Mouse (Mus musculus) hindbrain, embryonic 11.5 days (tissue): Measurements from ENCODE around the gene Igf1r. TPM values are rescaled to one million over a fixed set of nuclear protein-coding genes. Genes with fewer than 3 reads are reported as not detected.

Experiments used
- ATAC-seq: fragments of 200-750 bp; cut with Nextera tagmentation; 2 replicates; pipeline ENCODE4 v1.8.0; 2017; ENCODE audit warnings: mild to moderate bottlenecking, moderate TSS enrichment, moderate library complexity; ENCODE audit not compliant: low FRiP score
- DNase-seq: peaks from one replicate; pipeline ENCODE4 v3.0.0-alpha.2; 2015; ENCODE audit warnings: low spot score
- H3K27ac ChIP-seq: fragments of 300-500 bp; sonication (generic); 2 replicates; pipeline ENCODE4 v1.5.1; 2014; ENCODE audit warnings: mild to moderate bottlenecking, low read depth, low read length
- H3K27me3 ChIP-seq: fragments of 300-500 bp; sonication (generic); 2 replicates; pipeline ENCODE4 v1.6.1; 2014; ENCODE audit warnings: mild to moderate bottlenecking, low read length, moderate library complexity, mixed read lengths; ENCODE audit not compliant: control insufficient read depth, insufficient read depth
- H3K36me3 ChIP-seq: fragments of 300-500 bp; sonication (generic); 2 replicates; pipeline ENCODE4 v1.6.1; 2014; ENCODE audit warnings: mild to moderate bottlenecking, low read length, moderate library complexity, mixed read lengths; ENCODE audit not compliant: control insufficient read depth, insufficient read depth
- H3K4me1 ChIP-seq: fragments of 300-500 bp; sonication (generic); replicated peaks from 2 replicates; pipeline ENCODE4 v1.6.1; 2014; ENCODE audit warnings: low read length, mixed read lengths; ENCODE audit not compliant: control insufficient read depth, insufficient read depth
- H3K4me2 ChIP-seq: fragments of 300-500 bp; sonication (generic); replicated peaks from 2 replicates; pipeline ENCODE4 v1.6.1; 2014; ENCODE audit warnings: mild to moderate bottlenecking, low read depth, low read length
- H3K4me3 ChIP-seq: fragments of 300-500 bp; sonication (generic); 2 replicates; pipeline ENCODE4 v1.5.1; 2014; ENCODE audit warnings: low read depth, low read length
- H3K9ac ChIP-seq: fragments of 300-500 bp; sonication (generic); 2 replicates; pipeline ENCODE4 v1.6.1; 2014; ENCODE audit warnings: low read depth, low read length
- H3K9me3 ChIP-seq: fragments of 300-500 bp; sonication (generic); 2 replicates; pipeline ENCODE4 v1.6.1; 2016; ENCODE audit warnings: low read length; ENCODE audit not compliant: control insufficient read depth
- WGBS: fragments of 180-500 bp; shearing (Covaris S2); extraction: QIAGEN DNeasy Blood & Tissue Kit; methylation state at CpG from one replicate; pipeline ENCODE4 v1.1.7; 2014; 5-methylcytosine and 5-hydroxymethylcytosine counted together
- polyA plus RNA-seq: library from polyadenylated mRNA; unstranded; fragments of >200 nt; fragmentation: Nextera tagmentation; extraction: Ambion mirVana; gene quantifications from 2 replicates; pipeline ENCODE4 v1.2.1, GENCODE M21; 2014

Gene Igf1r
- polyA plus RNA-seq, 1 experiment from 2014 or later, result 35.7 TPM

- no peak overlapping the region for H3K9ac ChIP-seq
- no peaks in the 10 kb centered on the region for H3K36me3 ChIP-seq
- DNase-seq, result no peak
- H3K9me3 ChIP-seq, result no peaks in the 10 kb centered on the region
- no peak overlapping the region for H3K4me3 ChIP-seq
- WGBS, result 48% methylated on average over 2 of the region's 2 CpGs
- H3K4me2 ChIP-seq, result no peak overlapping the region
- H3K27ac ChIP-seq, result no peak overlapping the region
- no peaks in the 10 kb centered on the region for H3K4me1 ChIP-seq
- H3K27me3 ChIP-seq, result no peaks in the 10 kb centered on the region
- ATAC-seq, result no peak
Measured at GRCm38 (mm10) chr7:68103178-68103530, 150.5 kb downstream of the Igf1r start.

DNA sequence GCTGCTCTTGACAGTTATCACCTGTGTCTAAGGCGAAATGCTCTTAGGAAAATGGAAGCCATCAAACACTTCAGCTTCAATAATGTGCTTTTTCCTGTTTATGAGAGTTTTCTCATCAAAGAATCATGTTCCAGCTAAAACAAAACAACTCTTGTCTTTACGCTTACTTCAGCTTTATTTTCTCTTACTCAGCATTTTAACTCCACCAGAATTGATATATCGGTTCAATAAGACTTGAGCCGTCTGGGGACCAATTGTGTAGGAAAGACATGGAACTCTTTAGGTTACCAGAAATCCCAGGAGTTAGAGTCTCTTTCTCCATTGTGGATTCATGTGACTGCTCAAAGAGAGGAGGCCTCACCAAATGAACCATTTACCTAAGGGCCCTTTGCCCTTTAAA is 158.9 kb downstream of the Igf1r start:
- no peaks in the 10 kb centered on the region for H3K4me1 ChIP-seq
- no peak for DNase-seq
- no peaks in the 10 kb centered on the region for H3K9me3 ChIP-seq
- H3K36me3 ChIP-seq, result no peaks in the 10 kb centered on the region
- H3K27me3 ChIP-seq, result no peaks in the 10 kb centered on the region
- ATAC-seq, result no peak
- no peak overlapping the region for H3K4me3 ChIP-seq
- WGBS, result 92% methylated on average over 4 of the region's 4 CpGs
- H3K27ac ChIP-seq, result no peak overlapping the region
- H3K9ac ChIP-seq, result no peak overlapping the region
- no peak overlapping the region for H3K4me2 ChIP-seq

GRCm38 (mm10) chr7:68112582-68112981 is 160.0 kb downstream of the Igf1r start:
- 90% methylated on average over 8 of the region's 8 CpGs for WGBS
- no peak overlapping the region for H3K9ac ChIP-seq
- ATAC-seq (no peak), DNase-seq (no peak)
- no peaks in the 10 kb centered on the region for H3K36me3 ChIP-seq
- no peak overlapping the region for H3K27ac ChIP-seq
- no peak overlapping the region for H3K4me2 ChIP-seq
- H3K9me3 ChIP-seq, result no peaks in the 10 kb centered on the region
- no peak overlapping the region for H3K4me3 ChIP-seq
- H3K27me3 ChIP-seq, result no peaks in the 10 kb centered on the region
- no peaks in the 10 kb centered on the region for H3K4me1 ChIP-seq

DNA sequence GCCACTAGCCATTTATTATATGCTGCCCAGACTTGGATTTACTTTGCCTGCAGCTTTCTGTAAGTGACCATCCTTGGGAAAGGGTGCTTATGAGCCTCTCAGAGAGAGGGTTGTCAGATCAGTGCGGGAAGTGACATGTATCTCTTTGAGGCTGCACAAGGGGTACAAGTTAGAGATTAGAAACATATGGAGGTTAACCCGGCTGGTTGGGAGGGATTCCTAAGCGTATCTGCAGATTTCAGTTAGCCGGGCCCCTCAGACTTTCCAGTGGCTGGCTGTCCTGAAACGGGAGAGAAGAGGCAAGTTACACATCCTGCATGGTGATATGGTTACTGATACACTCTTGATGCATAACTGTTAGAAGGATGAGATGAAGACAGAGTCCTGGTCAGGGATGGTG is 161.7 kb downstream of the Igf1r start:
- H3K4me1 ChIP-seq, result no peaks in the 10 kb centered on the region
- 65% methylated on average over 5 of the region's 5 CpGs for WGBS
- no peak overlapping the region for H3K4me3 ChIP-seq
- ATAC-seq (no peak), DNase-seq (no peak)
- H3K4me2 ChIP-seq, result no peak overlapping the region
- no peak overlapping the region for H3K9ac ChIP-seq
- H3K9me3 ChIP-seq, result no peaks in the 10 kb centered on the region
- no peaks in the 10 kb centered on the region for H3K27me3 ChIP-seq
- no peaks in the 10 kb centered on the region for H3K36me3 ChIP-seq
- no peak overlapping the region for H3K27ac ChIP-seq

GRCm38 (mm10) chr7:68114983-68115715 is 162.5 kb downstream of the Igf1r start:
- Histone ChIP-seq H3K9me3 (no peaks in the 10 kb centered on the region), H3K27ac (no peak overlapping the region), H3K4me1 (no peaks in the 10 kb centered on the region), H3K27me3 (no peaks in the 10 kb centered on the region), H3K4me3 (no peak overlapping the region), H3K9ac (no peak overlapping the region), H3K4me2 (no peak overlapping the region), H3K36me3 (no peaks in the 10 kb centered on the region)
- no peak for ATAC-seq
- no peak for DNase-seq
- 69% methylated on average over 21 of the region's 21 CpGs for WGBS

- Histone ChIP-seq H3K36me3 (no peaks in the 10 kb centered on the region), H3K4me2 (no peak overlapping the region), H3K4me1 (no peaks in the 10 kb centered on the region), H3K27ac (no peak overlapping the region), H3K9me3 (no peaks in the 10 kb centered on the region), H3K27me3 (no peaks in the 10 kb centered on the region), H3K9ac (no peak overlapping the region), H3K4me3 (no peak overlapping the region)
- ATAC-seq (no peak), DNase-seq (no peak)
- WGBS, result 71% methylated on average over 5 of the region's 5 CpGs
Measured at GRCm38 (mm10) chr7:68117567-68117966, 164.9 kb downstream of the Igf1r start.

DNA sequence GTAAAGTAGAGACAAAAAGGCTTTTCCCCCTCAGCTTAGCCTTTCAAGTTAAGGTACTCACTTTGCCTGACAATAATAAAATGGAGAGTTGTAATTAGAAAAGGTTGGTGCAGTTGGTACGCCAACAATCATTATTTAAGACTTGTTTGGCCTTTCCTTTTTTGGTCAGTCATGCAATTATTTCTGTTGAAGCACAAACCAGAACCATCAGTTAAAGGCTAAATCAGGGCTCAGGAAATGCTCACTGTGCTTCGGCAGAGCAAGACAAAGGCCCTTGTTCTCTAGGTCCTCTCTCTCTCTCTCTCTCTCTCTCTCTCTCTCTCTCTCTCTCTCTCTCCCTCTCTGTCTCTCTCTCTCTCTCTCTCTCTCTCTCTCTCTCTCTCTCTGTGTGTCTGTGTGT is 165.4 kb downstream of the Igf1r start:
- ATAC-seq (no peak), DNase-seq (no peak)
- Histone ChIP-seq H3K36me3 (no peaks in the 10 kb centered on the region), H3K4me2 (no peak overlapping the region), H3K27me3 (no peaks in the 10 kb centered on the region), H3K4me1 (no peaks in the 10 kb centered on the region), H3K4me3 (no peak overlapping the region), H3K9me3 (no peaks in the 10 kb centered on the region), H3K27ac (no peak overlapping the region), H3K9ac (no peak overlapping the region)
- 34% methylated on average over 2 of the region's 2 CpGs for WGBS

- Histone ChIP-seq H3K27ac (no peak overlapping the region), H3K9me3 (no peaks in the 10 kb centered on the region)
- WGBS, result 62% methylated on average over 5 of the region's 5 CpGs
Measured at GRCm38 (mm10) chr7:68119605-68120004, 167.0 kb downstream of the Igf1r start.

GRCm38 (mm10) chr7:68122418-68122817 is 169.8 kb downstream of the Igf1r start:
- Histone ChIP-seq H3K4me2 (no peak overlapping the region), H3K27me3 (no peaks in the 10 kb centered on the region), H3K9ac (no peak overlapping the region), H3K27ac (no peak overlapping the region), H3K36me3 (no peaks in the 10 kb centered on the region), H3K4me3 (no peak overlapping the region), H3K4me1 (no peaks in the 10 kb centered on the region), H3K9me3 (no peaks in the 10 kb centered on the region)
- ATAC-seq (no peak), DNase-seq (no peak)
- WGBS, result 63% methylated on average over 3 of the region's 3 CpGs

More at GRCm38 (mm10) chr7:68119605-68120004, 167.0 kb downstream of the Igf1r start:
- H3K4me3 ChIP-seq, result no peak overlapping the region
- no peaks in the 10 kb centered on the region for H3K4me1 ChIP-seq
- no peak overlapping the region for H3K9ac ChIP-seq
- no peak for DNase-seq
- no peaks in the 10 kb centered on the region for H3K36me3 ChIP-seq
- no peak overlapping the region for H3K4me2 ChIP-seq
- no peaks in the 10 kb centered on the region for H3K27me3 ChIP-seq
- no peak for ATAC-seq
